Mouse (Mus musculus) spleen, embryonic (tissue): ENCODE results near the gene Ptpn20.

Experiments used
- CTCF ChIA-PET: fragments of 350-600 bp; sonication (Branson Sonifier 250); formaldehyde crosslinking; loops from one replicate; lab custom pipeline; 2022; lab: Charles Lee

Ptpn20 gene

GRCm38 (mm10) chr14:33588951-33589350 lies at the start of gene Ptpn20:
TSS of gene Ptpn20 (plus strand) at chr14:33589207.
- CTCF ChIA-PET: no interaction called here

- CTCF ChIA-PET: no interaction called here
Measured at GRCm38 (mm10) chr14:33539559-33540167, 49.3 kb upstream of the Ptpn20 start.

- CTCF ChIA-PET: no interaction called here
Measured at GRCm38 (mm10) chr14:33545565-33546143, 43.4 kb upstream of the Ptpn20 start.

GRCm38 (mm10) chr14:33548650-33549049 lies 40.4 kb upstream of the Ptpn20 start:
- CTCF ChIA-PET: no interaction called here

GRCm38 (mm10) chr14:33549856-33550255 lies 39.2 kb upstream of the Ptpn20 start:
- CTCF ChIA-PET: no interaction called here

- CTCF ChIA-PET: no interaction called here
Measured at GRCm38 (mm10) chr14:33570737-33571136, 18.3 kb upstream of the Ptpn20 start.

GRCm38 (mm10) chr14:33573643-33574042 lies 15.4 kb upstream of the Ptpn20 start:
- CTCF ChIA-PET: no interaction called here

- CTCF ChIA-PET: no interaction called here
Measured at GRCm38 (mm10) chr14:33579771-33580484, 9.1 kb upstream of the Ptpn20 start.

- CTCF ChIA-PET: no interaction called here
Measured at GRCm38 (mm10) chr14:33598376-33599130, 9.5 kb downstream of the Ptpn20 start.

- CTCF ChIA-PET: no interaction called here
Measured at GRCm38 (mm10) chr14:33607431-33607830, 18.4 kb downstream of the Ptpn20 start.

GRCm38 (mm10) chr14:33625036-33625435 lies 36.0 kb downstream of the Ptpn20 start:
- CTCF ChIA-PET: no interaction called here

GRCm38 (mm10) chr14:33632790-33633372 lies 43.9 kb downstream of the Ptpn20 start:
- CTCF ChIA-PET: no interaction called here

GRCm38 (mm10) chr14:33634354-33634753 lies 45.3 kb downstream of the Ptpn20 start:
- CTCF ChIA-PET: no interaction called here

GRCm38 (mm10) chr14:33634774-33635173 lies 45.8 kb downstream of the Ptpn20 start:
- CTCF ChIA-PET: no interaction called here

GRCm38 (mm10) chr14:33639357-33639756 lies 50.4 kb downstream of the Ptpn20 start:
- CTCF ChIA-PET: no interaction called here

- CTCF ChIA-PET: no interaction called here
Measured at GRCm38 (mm10) chr14:33650721-33651120, 61.7 kb downstream of the Ptpn20 start.

GRCm38 (mm10) chr14:33657471-33657901 lies 68.5 kb downstream of the Ptpn20 start:
- CTCF ChIA-PET: no interaction called here

- CTCF ChIA-PET: no interaction called here
Measured at GRCm38 (mm10) chr14:33658331-33658730, 69.3 kb downstream of the Ptpn20 start.

GRCm38 (mm10) chr14:33662080-33662479 lies 73.1 kb downstream of the Ptpn20 start:
- CTCF ChIA-PET: no interaction called here

GRCm38 (mm10) chr14:33666301-33666700 lies 77.3 kb downstream of the Ptpn20 start:
- CTCF ChIA-PET: no interaction called here

- CTCF ChIA-PET: no interaction called here
Measured at GRCm38 (mm10) chr14:33669891-33670290, 80.9 kb downstream of the Ptpn20 start.
